Mouse (Mus musculus): ENCODE data around the gene Stk33. TPM values are rescaled to one million over a fixed set of nuclear protein-coding genes. Genes with fewer than 3 reads are reported as not detected.

Gene Stk33
- polyA plus RNA-seq, 1 experiment from 2014 or later: 8.3 TPM

Other genes with a start within 250 kb of the Stk33 start
- gene Trim66, start 69.1 kb upstream of the Stk33 start, polyA plus RNA-seq (2014; fragmentation: Nextera tagmentation; extraction: Ambion mirVana): 0.75 and 1.3 TPM in 2 replicates
- 87.5 and 90.8 TPM in 2 replicates for gene Rpl27a, start 80.1 kb upstream of the Stk33 start, polyA plus RNA-seq (2014; fragmentation: Nextera tagmentation; extraction: Ambion mirVana)